Mouse (Mus musculus) small intestine, adult 2 months (tissue): ENCODE data around the gene Olfr519. TPM values are rescaled to one million over a fixed set of nuclear protein-coding genes. Genes with fewer than 3 reads are reported as not detected.

Experiments
- H3K27ac ChIP-seq: fragments of 200-500 bp; 2 replicates; pipeline ENCODE4 v1.5.1; 2012; ENCODE audit warnings: low read depth, low read length, control low read depth, inconsistent platforms; ENCODE audit not compliant: insufficient read depth
- H3K27me3 ChIP-seq: fragments of 200-500 bp; 2 replicates; pipeline ENCODE4 v1.6.1; 2012; ENCODE audit warnings: mild to moderate bottlenecking, moderate library complexity, low read length, inconsistent platforms; ENCODE audit not compliant: control insufficient read depth, insufficient read depth
- H3K36me3 ChIP-seq: fragments of 200-500 bp; 2 replicates; pipeline ENCODE4 v1.6.1; 2012; ENCODE audit warnings: mild to moderate bottlenecking, low read length, control low read depth, inconsistent platforms; ENCODE audit not compliant: control insufficient read depth, insufficient read depth
- H3K4me1 ChIP-seq: fragments of 200-500 bp; 2 replicates; pipeline ENCODE4 v1.6.1; 2012; ENCODE audit warnings: low read length, inconsistent platforms, mixed read lengths; ENCODE audit not compliant: control insufficient read depth, insufficient read depth, insufficient read length
- H3K4me3 ChIP-seq: fragments of 200-500 bp; 2 replicates; pipeline ENCODE4 v1.5.1; 2012; ENCODE audit warnings: low read depth, mild to moderate bottlenecking, control low read depth, inconsistent platforms, low read length, moderate library complexity
- CTCF ChIP-seq: fragments of 200-500 bp; IDR thresholded peaks from 2 replicates; pipeline ENCODE4 v1.5.1; 2012; ENCODE audit warnings: low read depth, mild to moderate bottlenecking, control low read depth, inconsistent platforms, low read length, moderate library complexity, mixed read lengths; ENCODE audit not compliant: insufficient replicate concordance, insufficient read length; ENCODE audit errors: extremely low read depth
- POLR2A ChIP-seq: fragments of 200-500 bp; IDR thresholded peaks from 2 replicates; pipeline ENCODE4 v1.6.1; 2012; ENCODE audit warnings: low read depth, mild to moderate bottlenecking, control low read depth, inconsistent platforms, low read length, moderate library complexity
- WGBS: fragments of 180-500 bp; shearing (Covaris S2); methylation state at CpG from one replicate; pipeline ENCODE4 v1.1.7; 2018; 5-methylcytosine and 5-hydroxymethylcytosine counted together
- polyA plus RNA-seq: library from polyadenylated mRNA; depleted of rRNA; stranded (reverse); fragments of >200 nt; gene quantifications from 2 replicates; pipeline ENCODE4 v1.2.3, GENCODE M21; 2012; rRNA removed

Gene Olfr519
- polyA plus RNA-seq = not detected in 2 replicates

DNA sequence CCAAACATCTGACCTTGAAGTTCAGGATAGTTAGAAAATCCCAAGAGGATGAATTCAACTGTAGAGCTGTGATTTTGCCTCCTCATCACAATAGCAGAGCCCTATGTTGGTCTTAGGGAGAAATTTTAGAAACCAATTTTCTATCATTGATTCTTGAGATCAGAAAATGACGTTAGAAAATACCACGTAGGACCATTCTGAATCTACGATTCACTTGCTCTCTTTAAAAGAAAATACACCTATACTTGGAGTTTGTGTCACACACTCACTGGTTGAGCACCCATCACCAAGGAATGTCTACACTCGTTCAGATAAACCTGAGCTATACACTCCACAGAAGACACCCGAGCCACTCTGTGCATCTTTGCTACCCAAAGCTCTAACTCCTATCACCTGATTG is at the start of gene Olfr519:
Gene Olfr519 (minus strand): TSS at position 101 of the 400 bp plus-strand sequence.
- TF ChIP-seq CTCF (no peak), POLR2A (no peak)
- H3K36me3 ChIP-seq = no peaks in the 10 kb centered on the region
- H3K27me3 ChIP-seq = no peaks in the 10 kb centered on the region
- H3K4me3 ChIP-seq = no peak within 1 kb of the TSS
- H3K27ac ChIP-seq = no peak within 1 kb of the TSS
- WGBS = 84% methylated on average over 5 of the region's 5 CpGs
- no peaks in the 10 kb centered on the region for H3K4me1 ChIP-seq

DNA sequence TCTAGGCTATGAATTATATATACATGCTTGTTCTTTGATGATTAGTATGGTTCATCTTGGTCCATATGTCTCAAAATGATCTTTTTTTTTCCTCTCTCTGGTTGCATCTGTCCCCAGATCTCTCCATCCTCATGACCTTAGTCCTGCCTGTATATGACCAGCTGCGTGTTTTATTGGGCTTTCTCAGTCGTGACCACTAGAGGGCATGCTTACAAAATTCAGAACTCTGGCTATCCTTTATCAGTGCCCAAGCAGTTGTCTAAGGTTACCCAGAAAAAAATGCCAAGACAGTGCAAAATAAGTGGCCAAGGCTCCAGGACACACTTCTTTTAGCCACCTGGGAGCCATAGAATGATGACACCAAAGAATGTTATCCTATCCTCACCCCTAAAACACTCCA is 49.8 kb upstream of the Olfr519 start:
- Histone ChIP-seq H3K4me1 (no peaks in the 10 kb centered on the region), H3K27me3 (no peaks in the 10 kb centered on the region), H3K36me3 (peaks cover 37% of the 10 kb centered on the region), H3K4me3 (no peak overlapping the region), H3K27ac (no peak overlapping the region)
- 1% methylated on average over 2 of the region's 2 CpGs for WGBS
- TF ChIP-seq POLR2A (no peak), CTCF (no peak)

DNA sequence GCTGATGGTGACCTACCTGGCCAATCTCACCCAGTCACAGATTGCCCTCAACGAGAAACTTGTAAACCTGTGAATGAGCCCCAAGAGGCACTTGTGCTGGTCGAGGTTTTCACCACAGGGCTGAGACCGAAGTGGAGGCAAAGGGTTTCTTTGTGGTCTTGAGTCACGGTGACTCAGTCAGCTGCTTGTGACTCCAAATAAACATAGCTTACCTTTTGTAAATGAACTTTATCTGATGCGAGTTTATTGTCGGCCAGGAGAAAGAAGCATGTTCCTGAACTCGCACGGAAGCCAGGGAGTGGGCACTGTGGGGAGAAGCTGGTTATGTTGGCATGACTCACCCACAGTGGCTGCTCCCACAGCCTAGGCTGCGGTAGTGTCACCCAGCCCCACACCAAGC is 47.2 kb upstream of the Olfr519 start:
- Histone ChIP-seq H3K27ac (no peak overlapping the region), H3K4me1 (no peaks in the 10 kb centered on the region), H3K27me3 (no peaks in the 10 kb centered on the region), H3K4me3 (no peak overlapping the region), H3K36me3 (peaks cover 53% of the 10 kb centered on the region)
- TF ChIP-seq CTCF = no peak
- TF ChIP-seq POLR2A = no peak
- WGBS = 78% methylated on average over 9 of the region's 9 CpGs

DNA sequence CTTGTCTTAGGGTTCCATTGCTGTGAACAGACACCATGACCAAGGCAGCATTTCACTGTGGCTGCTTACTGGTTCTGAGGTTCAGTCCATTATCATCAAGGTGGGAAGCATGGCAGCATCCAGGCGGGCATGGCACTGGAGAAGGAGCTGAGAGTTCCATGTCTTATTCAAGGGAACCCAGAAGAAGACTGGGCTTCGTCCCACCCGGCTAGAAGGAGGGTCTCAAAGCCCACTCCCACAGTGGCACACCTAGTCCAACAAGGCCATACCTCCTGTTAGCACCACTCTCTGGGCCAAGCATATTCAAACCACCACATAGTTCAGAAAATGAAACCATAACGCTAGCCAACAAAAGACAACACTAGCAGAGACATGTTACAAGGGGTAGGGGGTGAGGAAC is 42.4 kb upstream of the Olfr519 start:
- peaks cover 7% of the 10 kb centered on the region; the same call in 1 of the 2 replicates for H3K4me1 ChIP-seq
- H3K4me3 ChIP-seq = no peak overlapping the region
- no peaks in the 10 kb centered on the region for H3K27me3 ChIP-seq
- H3K27ac ChIP-seq = no peak overlapping the region
- H3K36me3 ChIP-seq = peaks cover 40% of the 10 kb centered on the region
- no peak for TF ChIP-seq POLR2A
- TF ChIP-seq CTCF = no peak
- WGBS = 97% methylated on average over 4 of the region's 4 CpGs

DNA sequence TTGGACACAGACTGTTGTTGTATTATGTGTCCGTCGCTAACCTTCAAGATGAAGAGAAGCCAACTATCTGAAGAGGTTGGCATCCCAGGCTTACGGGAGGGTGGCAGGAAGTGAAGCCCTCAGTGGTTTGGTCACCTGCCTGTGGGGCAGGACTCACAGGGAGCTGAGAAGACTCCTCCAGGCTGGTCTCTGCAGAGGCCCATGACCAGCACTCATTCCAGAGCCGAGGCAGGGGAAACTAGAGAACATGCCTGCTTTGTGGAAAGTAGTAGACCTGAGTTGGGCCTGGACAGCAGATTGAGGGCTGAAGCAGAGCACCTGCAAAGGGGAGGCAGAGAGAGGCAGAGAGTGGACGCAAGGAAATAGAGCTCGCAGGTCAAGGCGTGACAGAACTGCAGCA is 41.2 kb upstream of the Olfr519 start:
- peak overlapping the region; percentile 34 for H3K4me3 ChIP-seq
- no peak for TF ChIP-seq POLR2A
- TF ChIP-seq CTCF = no peak
- peaks cover 28% of the 10 kb centered on the region for H3K36me3 ChIP-seq
- H3K27me3 ChIP-seq = no peaks in the 10 kb centered on the region
- H3K27ac ChIP-seq = no peak overlapping the region
- 75% methylated on average over 7 of the region's 7 CpGs for WGBS
- peaks cover 7% of the 10 kb centered on the region; the same call in 1 of the 2 replicates for H3K4me1 ChIP-seq

DNA sequence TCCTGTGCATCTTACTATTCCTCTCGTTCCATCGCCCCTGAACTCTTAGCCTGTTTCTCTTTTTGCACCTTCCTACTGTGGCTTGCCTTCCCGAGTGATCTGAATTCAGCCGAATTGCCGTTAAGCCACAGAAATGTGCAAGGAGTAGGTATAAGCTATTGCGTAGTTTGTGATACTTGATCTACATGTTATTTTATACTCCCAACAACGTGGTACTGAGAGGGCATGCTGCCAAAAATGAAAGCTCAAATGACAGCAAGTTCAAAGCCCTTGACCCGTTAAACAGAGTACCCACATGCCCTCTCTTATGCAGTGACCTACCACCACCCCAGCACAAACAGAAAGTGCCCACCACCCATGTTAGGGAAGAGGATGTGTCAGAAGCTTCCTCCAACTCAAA is 40.6 kb upstream of the Olfr519 start:
- peak overlapping the region; percentile 98 for H3K4me3 ChIP-seq
- peaks cover 7% of the 10 kb centered on the region; the same call in 1 of the 2 replicates for H3K4me1 ChIP-seq
- 2% methylated on average over 8 of the region's 8 CpGs for WGBS
- H3K36me3 ChIP-seq = peaks cover 22% of the 10 kb centered on the region
- TF ChIP-seq CTCF (no peak), POLR2A (no peak)
- H3K27me3 ChIP-seq = no peaks in the 10 kb centered on the region
- H3K27ac ChIP-seq = no peak overlapping the region

DNA sequence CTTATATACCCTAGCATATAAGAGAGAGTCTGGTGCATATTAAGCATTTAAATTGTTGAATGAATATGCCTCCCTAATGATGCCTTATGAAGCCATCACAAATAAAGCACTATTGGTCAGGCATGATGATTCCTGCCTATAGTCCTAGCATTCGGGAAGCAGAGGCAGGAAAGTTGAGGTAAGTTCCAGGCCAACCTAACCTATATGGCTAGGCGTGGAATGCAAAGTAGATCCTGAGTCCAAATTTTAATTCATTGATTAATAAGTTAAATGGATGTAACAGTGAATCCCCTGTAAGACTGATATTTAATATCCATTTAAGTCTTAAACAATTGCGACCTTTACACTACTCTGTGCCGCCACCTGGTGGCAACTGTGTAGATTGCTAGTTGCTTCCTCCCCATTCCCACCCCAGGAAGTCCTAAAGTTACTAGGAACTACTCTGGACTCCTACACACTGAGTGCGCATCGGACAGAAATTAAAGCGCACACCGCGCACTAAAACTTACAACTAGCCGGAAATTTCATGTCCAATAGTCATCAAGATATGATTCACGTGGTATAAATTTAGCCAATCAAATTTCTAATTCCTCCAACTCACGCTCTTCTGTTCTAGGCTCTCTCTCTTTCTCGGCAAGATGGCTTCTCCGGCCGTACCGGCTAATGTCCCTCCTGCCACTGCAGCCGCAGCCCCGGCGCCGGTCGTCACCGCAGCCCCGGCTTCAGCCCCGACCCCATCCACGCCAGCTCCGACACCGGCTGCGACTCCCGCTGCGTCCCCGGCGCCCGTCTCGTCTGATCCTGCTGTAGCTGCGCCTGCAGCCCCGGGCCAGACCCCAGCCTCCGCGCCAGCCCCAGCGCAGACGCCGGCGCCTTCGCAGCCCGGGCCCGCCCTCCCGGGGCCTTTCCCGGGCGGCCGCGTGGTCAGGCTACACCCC is 39.8 kb upstream of the Olfr519 start, which contains the start of gene Eif3f:
Gene Eif3f (plus strand): TSS at position 624 of the 938 bp plus-strand sequence.
- Histone ChIP-seq H3K27me3 (no peaks in the 10 kb centered on the region), H3K4me1 (peaks cover 7% of the 10 kb centered on the region; the same call in 1 of the 2 replicates), H3K4me3 (peak within 1 kb of the TSS; percentile 98), H3K36me3 (peaks cover 16% of the 10 kb centered on the region), H3K27ac (peak within 1 kb of the TSS; percentile 31; the same call in 1 of the 2 replicates)
- TF ChIP-seq CTCF (peak; percentile 83; the same call in 1 of the 2 replicates), POLR2A (peak; percentile 70)
- WGBS = 2% methylated on average over 50 of the region's 50 CpGs
